Mouse (Mus musculus) MEL (cell line): ENCODE results near the gene Ilf2. TPM values are rescaled to one million over a fixed set of nuclear protein-coding genes. Genes with fewer than 3 reads are reported as not detected.

Experiments used
- DNase-seq: peaks from one replicate; pipeline ENCODE4 v3.0.0; 2011; ENCODE audit warnings: low read depth, low spot score
- H3K27ac ChIP-seq: 2 replicates; pipeline ENCODE4 v1.5.1; 2012; ENCODE audit warnings: low read depth, mild to moderate bottlenecking, control low read depth, low read length, moderate library complexity; ENCODE audit not compliant: control insufficient read depth
- H3K27me3 ChIP-seq, 2 experiments: fragments of 150-350 bp in 1 of 2; sonication (generic) in 1 of 2; 2 replicates each; pipeline ENCODE4 v1.6.1; 2012; ENCODE audit warnings: low read length in 2 of 2, mild to moderate bottlenecking in 2 of 2, improper control_type of control experiment in 1 of 2, moderate library complexity in 1 of 2; ENCODE audit not compliant: insufficient read depth in 2 of 2, control insufficient read depth in 1 of 2
- H3K36me3 ChIP-seq, 2 experiments: 2 replicates each; pipeline ENCODE4 v1.6.1; 2012 to 2014; ENCODE audit warnings: low read length in 2 of 2, improper control_type of control experiment in 1 of 2, inconsistent platforms in 1 of 2, mild to moderate bottlenecking in 1 of 2; ENCODE audit not compliant: insufficient read depth in 2 of 2, control insufficient read depth in 1 of 2
- H3K4me1 ChIP-seq, 2 experiments: fragments of 150-350 bp in 1 of 2; sonication (generic) in 1 of 2; 2 replicates each; pipeline ENCODE4 v1.6.1; 2012; ENCODE audit warnings: low read length in 2 of 2, improper control_type of control experiment in 1 of 2, mild to moderate bottlenecking in 1 of 2; ENCODE audit not compliant: insufficient read depth in 2 of 2, control insufficient read depth in 1 of 2
- H3K4me3 ChIP-seq, 2 experiments: fragments of 150-350 bp in 1 of 2; sonication (generic) in 1 of 2; 2 replicates each; pipeline ENCODE4 v1.5.1; 2012; ENCODE audit warnings: low read depth in 2 of 2, low read length in 2 of 2, mild to moderate bottlenecking in 2 of 2, moderate library complexity in 2 of 2, control low read depth in 1 of 2, improper control_type of control experiment in 1 of 2; ENCODE audit not compliant: control insufficient read depth in 1 of 2, insufficient read depth in 1 of 2
- H3K79me2 ChIP-seq: 2 replicates; pipeline ENCODE4 v1.6.1; 2012; ENCODE audit warnings: mild to moderate bottlenecking, low read length, moderate library complexity; ENCODE audit not compliant: control insufficient read depth, poor library complexity, insufficient read depth
- H3K9ac ChIP-seq: 2 replicates; pipeline ENCODE4 v1.6.1; 2012; ENCODE audit warnings: low read depth, mild to moderate bottlenecking, control low read depth, low read length, moderate library complexity; ENCODE audit not compliant: control insufficient read depth, poor library complexity, severe bottlenecking
- H3K9me3 ChIP-seq: fragments of 150-350 bp; sonication (generic); replicated peaks from 2 replicates; pipeline ENCODE4 v1.6.1; 2012; ENCODE audit warnings: mild to moderate bottlenecking, low read length, improper control_type of control experiment, moderate library complexity; ENCODE audit not compliant: insufficient read depth
- CHD2 ChIP-seq: IDR thresholded peaks from 2 replicates; pipeline ENCODE4 v1.6.1; 2011; ENCODE audit warnings: low read length, improper control_type of control experiment
- CTCF ChIP-seq, 3 experiments: IDR thresholded peaks in 2 of 3; conservative IDR thresholded peaks in 1 of 3; 2 replicates each; pipeline ENCODE4 v1.5.1; 2011 to 2012; ENCODE audit warnings: low read length in 3 of 3, low read depth in 2 of 3, mild to moderate bottlenecking in 2 of 3, improper control_type of control experiment in 1 of 3, inconsistent platforms in 1 of 3, mixed read lengths in 1 of 3, moderate library complexity in 1 of 3; ENCODE audit not compliant: control insufficient read depth in 1 of 3, insufficient read depth in 1 of 3, poor library complexity in 1 of 3, severe bottlenecking in 1 of 3
- EP300 ChIP-seq, 2 experiments: IDR thresholded peaks; 2 replicates each; pipeline ENCODE4 v1.6.1; 2011; ENCODE audit warnings: improper control_type of control experiment in 2 of 2, low read length in 2 of 2, low read depth in 1 of 2, mild to moderate bottlenecking in 1 of 2
- GATA1 ChIP-seq: IDR thresholded peaks from 2 replicates; pipeline ENCODE4 v1.6.1; 2011; ENCODE audit warnings: low read depth, low read length, improper control_type of control experiment
- HCFC1 ChIP-seq: IDR thresholded peaks from 2 replicates; pipeline ENCODE4 v1.6.1; 2012; ENCODE audit warnings: low read depth, mild to moderate bottlenecking, inconsistent platforms, low read length, improper control_type of control experiment, moderate library complexity
- JUND ChIP-seq: IDR thresholded peaks from 2 replicates; pipeline ENCODE4 v1.6.1; 2011; ENCODE audit warnings: low read depth, mild to moderate bottlenecking, improper control_type of control experiment, low read length
- MAX ChIP-seq: IDR thresholded peaks from 2 replicates; pipeline ENCODE4 v1.6.1; 2011; ENCODE audit warnings: low read length, improper control_type of control experiment
- MXI1 ChIP-seq: IDR thresholded peaks from 2 replicates; pipeline ENCODE4 v1.6.1; 2011; ENCODE audit warnings: mild to moderate bottlenecking, low read depth, low read length, improper control_type of control experiment
- POLR2AphosphoS2 ChIP-seq: IDR thresholded peaks from 2 replicates; pipeline ENCODE4 v1.6.1; 2011; ENCODE audit warnings: low read length, improper control_type of control experiment
- RAD21 ChIP-seq: IDR thresholded peaks from 2 replicates; pipeline ENCODE4 v1.6.1; 2011; ENCODE audit warnings: mild to moderate bottlenecking, low read depth, low read length, improper control_type of control experiment
- RCOR1 ChIP-seq: IDR thresholded peaks from 2 replicates; pipeline ENCODE4 v1.6.1; 2012; ENCODE audit warnings: low read depth, mild to moderate bottlenecking, inconsistent platforms, low read length, improper control_type of control experiment
- SIN3A ChIP-seq: IDR thresholded peaks from 2 replicates; pipeline ENCODE4 v1.6.1; 2012; ENCODE audit warnings: low read length, improper control_type of control experiment, inconsistent platforms
- SMC3 ChIP-seq: IDR thresholded peaks from 2 replicates; pipeline ENCODE4 v1.6.1; 2011; ENCODE audit warnings: low read depth, low read length, improper control_type of control experiment
- TBP ChIP-seq: IDR thresholded peaks from 2 replicates; pipeline ENCODE4 v1.8.0; 2011; ENCODE audit warnings: low read depth, low read length, improper control_type of control experiment
- UBTF ChIP-seq: IDR thresholded peaks from 2 replicates; pipeline ENCODE4 v1.6.1; 2012; ENCODE audit warnings: low read depth, mild to moderate bottlenecking, inconsistent platforms, low read length, improper control_type of control experiment, moderate library complexity, borderline replicate concordance; ENCODE audit not compliant: insufficient read depth
- ZC3H11A ChIP-seq: IDR thresholded peaks from 2 replicates; pipeline ENCODE4 v1.6.1; 2012; ENCODE audit warnings: low read depth, mild to moderate bottlenecking, inconsistent platforms, low read length, improper control_type of control experiment
- ZMIZ1 ChIP-seq: IDR thresholded peaks from 2 replicates; pipeline ENCODE4 v1.6.1; 2012; ENCODE audit warnings: low read depth, mild to moderate bottlenecking, inconsistent platforms, low read length, improper control_type of control experiment, moderate library complexity
- ZNF384 ChIP-seq: IDR thresholded peaks from 2 replicates; pipeline ENCODE4 v1.6.1; 2012; ENCODE audit warnings: low read depth, mild to moderate bottlenecking, inconsistent platforms, low read length, improper control_type of control experiment
- polyA plus RNA-seq, 2 experiments: library from polyadenylated mRNA; stranded (reverse) in 1 of 2; unstranded in 1 of 2; fragments of >175 nt in 1 of 2; fragments of >200 nt in 1 of 2; gene quantifications; 2 replicates each; pipeline versions ENCODE4 v1.2.1 to v1.2.4; 2012; ENCODE audit warnings: low replicate concordance in 2 of 2, low read depth in 1 of 2; ENCODE audit not compliant: insufficient read length in 2 of 2, insufficient read depth in 1 of 2, missing spikeins in 1 of 2
- total RNA-seq: library from RNA; depleted of rRNA; stranded (reverse); fragments of 300-350 nt; gene quantifications from 2 replicates; pipeline ENCODE4 v1.2.3, GENCODE M21; 2012

Gene Ilf2
- total and polyA plus RNA-seq, 3 experiments, result 107 to 223 (median 175) TPM

DNA sequence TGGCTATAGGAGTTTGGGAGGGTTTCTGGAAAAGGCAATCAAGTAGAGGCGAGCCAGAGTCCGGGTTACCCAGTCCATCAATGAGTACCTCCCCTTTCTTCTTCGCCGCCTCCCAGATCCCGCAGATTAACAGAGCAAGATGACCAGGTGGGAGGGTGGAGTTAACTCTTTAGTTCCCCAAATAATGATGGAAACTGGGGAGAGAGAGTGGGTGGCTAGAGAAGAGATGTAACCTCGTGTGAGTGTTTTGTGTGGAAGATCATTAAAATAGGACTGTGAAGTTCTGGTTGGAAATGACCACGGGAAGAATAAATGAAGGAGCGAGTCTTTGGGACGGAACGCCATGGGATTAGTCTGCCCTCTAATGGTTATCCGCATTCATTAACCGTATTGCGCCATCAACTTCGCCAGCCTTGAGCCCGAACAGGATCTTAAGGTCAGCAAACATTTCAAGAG, 9.6 kb upstream of the Ilf2 start:
- no peak overlapping the region for H3K4me3 ChIP-seq
- TF ChIP-seq GATA1, result no peak
- TF ChIP-seq UBTF, result no peak
- TF ChIP-seq RCOR1, result no peak
- TF ChIP-seq ZC3H11A, result no peak
- no peak for TF ChIP-seq ZNF384
- TF ChIP-seq TBP, result no peak
- TF ChIP-seq CHD2, result no peak
- TF ChIP-seq SMC3, result peak; percentile 20; the same call in 1 of the 2 replicates
- TF ChIP-seq HCFC1, result no peak
- TF ChIP-seq CTCF (IDR thresholded peaks at IDR 0.05 in 2 of 3, conservative IDR thresholded peaks at IDR 0.05 in 1 of 3; ENCODE audit: control insufficient read depth in 1 of 3, insufficient read depth in 1 of 3, low read depth in 2 of 3, low read length in 3 of 3, poor library complexity in 1 of 3, severe bottlenecking in 1 of 3), result peak in 1 of 3 experiments; percentile 43; a peak in 3 of 6 replicates
- TF ChIP-seq MXI1, result no peak
- TF ChIP-seq MAX, result no peak
- TF ChIP-seq EP300 (IDR thresholded peaks at IDR 0.05; ENCODE audit: low read depth in 1 of 2, low read length in 2 of 2), result no peak
- no peak for TF ChIP-seq ZMIZ1
- TF ChIP-seq SIN3A, result no peak
- peak; percentile 45 for TF ChIP-seq RAD21
- no peak for TF ChIP-seq JUND
- TF ChIP-seq POLR2AphosphoS2, result no peak
- no peaks in the 10 kb centered on the region for H3K4me1 ChIP-seq
- H3K9ac ChIP-seq, result no peak overlapping the region
- DNase-seq, result no peak
- H3K36me3 ChIP-seq, result no peaks in the 10 kb centered on the region
- no peaks in the 10 kb centered on the region for H3K79me2 ChIP-seq
- H3K27ac ChIP-seq, result no peak overlapping the region
- peaks cover 8 to 10% of the 10 kb centered on the region in 2 experiments for H3K27me3 ChIP-seq
- H3K9me3 ChIP-seq, result no peaks in the 10 kb centered on the region

GRCm38 (mm10) chr3:90467618-90468300, 8.2 kb upstream of the Ilf2 start:
- H3K4me1 ChIP-seq, result peaks cover 0 to 4% of the 10 kb centered on the region in 2 experiments; a peak in 1 of 4 replicates
- no peaks in the 10 kb centered on the region for H3K79me2 ChIP-seq
- H3K4me3 ChIP-seq, result no peak overlapping the region
- no peak for DNase-seq
- no peak overlapping the region for H3K27ac ChIP-seq
- peaks cover 5 to 6% of the 10 kb centered on the region in 2 experiments for H3K27me3 ChIP-seq
- no peaks in the 10 kb centered on the region for H3K9me3 ChIP-seq
- TF ChIP-seq CTCF (IDR thresholded peaks at IDR 0.05 in 2 of 3, conservative IDR thresholded peaks at IDR 0.05 in 1 of 3; ENCODE audit: control insufficient read depth in 1 of 3, insufficient read depth in 1 of 3, low read depth in 2 of 3, low read length in 3 of 3, poor library complexity in 1 of 3, severe bottlenecking in 1 of 3) (0 out of 6 replicates have a peak, but pooled peaks of 1 of the 3 experiments have one; percentile 6), RCOR1 (no peak)
- TF ChIP-seq, all 39 proteins: peak for 1
- Histone ChIP-seq H3K9ac (no peak overlapping the region), H3K36me3 (0 out of 4 replicates have a peak, but pooled peaks cover 0 to 2% of the 10 kb centered on the region in 2 experiments)
